ENCODE assay signal across 7 mouse cellular contexts in genomic region chr14:53581734-53582133, GRCm38 (mm10).
DNase-seq lines count a peak whose midpoint lies in the region; ATAC-seq and TF ChIP-seq lines count a peak whose summit lies in the region.
"Not testable (repeated sequence)": the region's sequence is repeated elsewhere in the genome, so short reads cannot be mapped to it uniquely, and the experiment has no call there.

No protein-coding gene starts in this region.

- H3K36me3 ChIP-seq in CH12.LX (replicated peaks in 1 of 2; ENCODE audit: control insufficient read depth in 1 of 2, insufficient read depth in 1 of 2, low read length in 1 of 2); kidney, adult 2 months (ENCODE audit: control insufficient read depth, insufficient read depth, low read length); thymus, adult 2 months (ENCODE audit: control insufficient read depth, insufficient read depth, low read length): not testable (repeated sequence)

- not testable (repeated sequence) for H3K4me2 ChIP-seq in CH12.LX (ENCODE audit: insufficient read depth, low read depth, poor library complexity, severe bottlenecking)

- not testable (repeated sequence) for DNase-seq in CH12.LX (ENCODE audit: extremely low read depth)
- peak; percentile 1 for DNase-seq in kidney, adult 2 months
- peak; percentile 3 to 7 for DNase-seq in left cerebral cortex, postnatal 14 days (ENCODE audit: low spot score in 2 of 2)
- DNase-seq in thymus, adult 2 months = peak; percentile 32
- DNase-seq in thymus, postnatal 4 days = peak; percentile 36

- in situ Hi-C loops in CH12.LX (cut with MboI; ENCODE audit: low pct_ligation_motif_present, low pct_unique_long_range_greater_than_20kb, low sequenced_read_pairs) = not testable (repeated sequence)

- not testable (repeated sequence) for H3K9ac ChIP-seq in CH12.LX (ENCODE audit: insufficient read depth, low read depth)

- not testable (repeated sequence) for H3K27ac ChIP-seq in CH12.LX (ENCODE audit: insufficient read depth, low read depth); kidney, adult 2 months (ENCODE audit: insufficient read depth, low read depth, low read length); thymus, adult 2 months (ENCODE audit: control insufficient read depth, insufficient read depth, low read length)

- TF ChIP-seq RAD21 in CH12.LX (IDR thresholded peaks at IDR 0.05; ENCODE audit: low read depth, low read length) = not testable (repeated sequence)

- TF ChIP-seq POLR2A in CH12.LX (IDR thresholded peaks at IDR 0.05; ENCODE audit: low read depth, low read length); kidney, adult 2 months (IDR thresholded peaks at IDR 0.05; ENCODE audit: low read depth, low read length); thymus, adult 2 months (IDR thresholded peaks at IDR 0.05; ENCODE audit: control insufficient read depth, extremely low read depth, insufficient read depth, low read length, poor library complexity): not testable (repeated sequence)

- H3K79me2 ChIP-seq in CH12.LX (replicated peaks; ENCODE audit: control insufficient read depth, extremely low read depth, insufficient read depth, poor library complexity, severe bottlenecking) = not testable (repeated sequence)

- H3K4me1 ChIP-seq in CH12.LX (ENCODE audit: control insufficient read depth in 1 of 2, insufficient read depth in 2 of 2); kidney, adult 2 months (ENCODE audit: control insufficient read depth, insufficient read depth, low read length); thymus, adult 2 months (replicated peaks; ENCODE audit: control insufficient read depth, insufficient read depth, low read length): not testable (repeated sequence)

- TF ChIP-seq EP300 in CH12.LX (IDR thresholded peaks at IDR 0.05; ENCODE audit: low read length) = not testable (repeated sequence)

- dilution Hi-C loops in CH12.LX (cut with MboI; ENCODE audit: extremely low pct_ligation_motif_present, extremely low pct_unique_long_range_greater_than_20kb, low sequenced_read_pairs) = not testable (repeated sequence)

- ATAC-seq in frontal cortex, adult (ENCODE audit: low TSS enrichment) = 0 out of 2 replicates have a peak, but pooled peaks have one; percentile 55
- peak; percentile 86 for ATAC-seq in megakaryocyte progenitor cell, adult 5-6 weeks (replicated peaks; ENCODE audit: poor library complexity)

- H3K27me3 ChIP-seq in CH12.LX (replicated peaks); kidney, adult 2 months (replicated peaks; ENCODE audit: control insufficient read depth, insufficient read depth, low read length); thymus, adult 2 months (ENCODE audit: control insufficient read depth, insufficient read depth, low read length): not testable (repeated sequence)

- peak; percentile 18 to 54; a peak in 3 of 4 replicates for TF ChIP-seq CTCF in CH12.LX (conservative IDR thresholded peaks at IDR 0.05 in 1 of 2, IDR thresholded peaks at IDR 0.05 in 1 of 2; ENCODE audit: low read depth in 2 of 2, low read length in 2 of 2)
- not testable (repeated sequence) for TF ChIP-seq CTCF in kidney, adult 2 months (conservative IDR thresholded peaks at IDR 0.05; ENCODE audit: insufficient read depth, insufficient read length, low read depth, low read length); thymus, adult 2 months (IDR thresholded peaks at IDR 0.05; ENCODE audit: borderline replicate concordance, control insufficient read depth, extremely low read depth, insufficient read depth, low read length, poor library complexity)

- not testable (repeated sequence) for H3K9me3 ChIP-seq in CH12.LX (replicated peaks; ENCODE audit: low read length)

- H3K4me3 ChIP-seq in CH12.LX (replicated peaks in 1 of 3; ENCODE audit: low read depth in 2 of 3, low read length in 2 of 3, poor library complexity in 1 of 3); kidney, adult 2 months (ENCODE audit: insufficient read depth, low read depth, low read length); thymus, adult 2 months (ENCODE audit: control insufficient read depth, insufficient read depth, low read length): not testable (repeated sequence)

- 52% methylated on average over 3 of the region's 3 CpGs for WGBS in kidney, adult 2 months
- 49% methylated on average over 3 of the region's 3 CpGs for WGBS in thymus, adult 2 months

- intact Hi-C loops in left cerebral cortex, postnatal 14 days (cut with DNase I) = not testable (repeated sequence)

TF ChIP-seq in CH12.LX, 34 proteins besides CTCF, POLR2A, EP300 and RAD21:
- 0 out of 2 replicates have a peak, but pooled peaks have one; percentile 2 for TF ChIP-seq SMC3 (IDR thresholded peaks at IDR 0.05; ENCODE audit: low read depth, low read length)
TF ChIP-seq in CH12.LX: peak in this region for 1; not testable (repeated sequence) for 33.
